Mouse (Mus musculus) hindbrain, embryonic 11.5 days (tissue): ENCODE measurements around the gene Pcgf2. TPM values are rescaled to one million over a fixed set of nuclear protein-coding genes. Genes with fewer than 3 reads are reported as not detected.

Experiments used
- ATAC-seq: fragments of 200-750 bp; cut with Nextera tagmentation; 2 replicates; pipeline ENCODE4 v1.8.0; 2017; ENCODE audit warnings: mild to moderate bottlenecking, moderate TSS enrichment, moderate library complexity; ENCODE audit not compliant: low FRiP score
- DNase-seq: peaks from one replicate; pipeline ENCODE4 v3.0.0-alpha.2; 2015; ENCODE audit warnings: low spot score
- H3K27ac ChIP-seq: fragments of 300-500 bp; sonication (generic); 2 replicates; pipeline ENCODE4 v1.5.1; 2014; ENCODE audit warnings: mild to moderate bottlenecking, low read depth, low read length
- H3K27me3 ChIP-seq: fragments of 300-500 bp; sonication (generic); 2 replicates; pipeline ENCODE4 v1.6.1; 2014; ENCODE audit warnings: mild to moderate bottlenecking, low read length, moderate library complexity, mixed read lengths; ENCODE audit not compliant: control insufficient read depth, insufficient read depth
- H3K36me3 ChIP-seq: fragments of 300-500 bp; sonication (generic); 2 replicates; pipeline ENCODE4 v1.6.1; 2014; ENCODE audit warnings: mild to moderate bottlenecking, low read length, moderate library complexity, mixed read lengths; ENCODE audit not compliant: control insufficient read depth, insufficient read depth
- H3K4me1 ChIP-seq: fragments of 300-500 bp; sonication (generic); replicated peaks from 2 replicates; pipeline ENCODE4 v1.6.1; 2014; ENCODE audit warnings: low read length, mixed read lengths; ENCODE audit not compliant: control insufficient read depth, insufficient read depth
- H3K4me2 ChIP-seq: fragments of 300-500 bp; sonication (generic); replicated peaks from 2 replicates; pipeline ENCODE4 v1.6.1; 2014; ENCODE audit warnings: mild to moderate bottlenecking, low read depth, low read length
- H3K4me3 ChIP-seq: fragments of 300-500 bp; sonication (generic); 2 replicates; pipeline ENCODE4 v1.5.1; 2014; ENCODE audit warnings: low read depth, low read length
- H3K9ac ChIP-seq: fragments of 300-500 bp; sonication (generic); 2 replicates; pipeline ENCODE4 v1.6.1; 2014; ENCODE audit warnings: low read depth, low read length
- H3K9me3 ChIP-seq: fragments of 300-500 bp; sonication (generic); 2 replicates; pipeline ENCODE4 v1.6.1; 2016; ENCODE audit warnings: low read length; ENCODE audit not compliant: control insufficient read depth
- WGBS: fragments of 180-500 bp; shearing (Covaris S2); extraction: QIAGEN DNeasy Blood & Tissue Kit; methylation state at CpG from one replicate; pipeline ENCODE4 v1.1.7; 2014; 5-methylcytosine and 5-hydroxymethylcytosine counted together
- polyA plus RNA-seq: library from polyadenylated mRNA; unstranded; fragments of >200 nt; fragmentation: Nextera tagmentation; extraction: Ambion mirVana; gene quantifications from 2 replicates; pipeline ENCODE4 v1.2.1, GENCODE M21; 2014

Pcgf2 gene
- polyA plus RNA-seq, 1 experiment from 2014 or later = 16.9 TPM

GRCm38 (mm10) chr11:97728311-97728710, 28.0 kb upstream of the Pcgf2 start:
- DNase-seq (no peak), ATAC-seq (no peak)
- Histone ChIP-seq H3K9me3 (no peaks in the 10 kb centered on the region), H3K9ac (no peak overlapping the region), H3K27ac (no peak overlapping the region), H3K27me3 (no peaks in the 10 kb centered on the region), H3K4me3 (no peak overlapping the region), H3K4me1 (no peaks in the 10 kb centered on the region), H3K4me2 (no peak overlapping the region), H3K36me3 (0 out of 2 replicates have a peak, but pooled peaks cover 2% of the 10 kb centered on the region)
- 86% methylated on average over 7 of the region's 7 CpGs for WGBS

- DNase-seq (no peak), ATAC-seq (no peak)
- Histone ChIP-seq H3K4me3 (no peak overlapping the region), H3K9me3 (no peaks in the 10 kb centered on the region), H3K4me1 (no peaks in the 10 kb centered on the region), H3K36me3 (peaks cover 20% of the 10 kb centered on the region), H3K4me2 (no peak overlapping the region), H3K27me3 (no peaks in the 10 kb centered on the region), H3K27ac (no peak overlapping the region), H3K9ac (no peak overlapping the region)
- WGBS = 81% methylated on average over 7 of the region's 7 CpGs
Measured at GRCm38 (mm10) chr11:97723709-97724108, 23.4 kb upstream of the Pcgf2 start.

- no peaks in the 10 kb centered on the region for H3K27me3 ChIP-seq
- H3K4me2 ChIP-seq = no peak overlapping the region
- no peak for ATAC-seq
- no peak for DNase-seq
- no peak overlapping the region for H3K27ac ChIP-seq
- no peaks in the 10 kb centered on the region for H3K9me3 ChIP-seq
- no peak overlapping the region for H3K9ac ChIP-seq
- 94% methylated on average over 4 of the region's 4 CpGs for WGBS
- H3K36me3 ChIP-seq = peaks cover 22% of the 10 kb centered on the region
- H3K4me1 ChIP-seq = no peaks in the 10 kb centered on the region
- no peak overlapping the region for H3K4me3 ChIP-seq
Measured at GRCm38 (mm10) chr11:97721338-97721737, 21.0 kb upstream of the Pcgf2 start.

GRCm38 (mm10) chr11:97719041-97719440, 18.7 kb upstream of the Pcgf2 start:
- H3K27ac ChIP-seq = no peak overlapping the region

GRCm38 (mm10) chr11:97718281-97718860, 18.1 kb upstream of the Pcgf2 start:
- no peaks in the 10 kb centered on the region for H3K4me1 ChIP-seq
- WGBS = 79% methylated on average over 15 of the region's 15 CpGs
- no peak overlapping the region for H3K4me2 ChIP-seq
- ATAC-seq (no peak), DNase-seq (no peak)
- H3K27ac ChIP-seq = no peak overlapping the region
- H3K36me3 ChIP-seq = peaks cover 23% of the 10 kb centered on the region
- H3K9ac ChIP-seq = no peak overlapping the region
- no peaks in the 10 kb centered on the region for H3K27me3 ChIP-seq
- H3K4me3 ChIP-seq = no peak overlapping the region
- no peaks in the 10 kb centered on the region for H3K9me3 ChIP-seq

More at GRCm38 (mm10) chr11:97719041-97719440, 18.7 kb upstream of the Pcgf2 start:
- ATAC-seq = no peak
- H3K27me3 ChIP-seq = no peaks in the 10 kb centered on the region
- H3K4me1 ChIP-seq = no peaks in the 10 kb centered on the region
- WGBS = 79% methylated on average over 4 of the region's 4 CpGs
- H3K9me3 ChIP-seq = no peaks in the 10 kb centered on the region
- H3K36me3 ChIP-seq = peaks cover 20% of the 10 kb centered on the region
- no peak overlapping the region for H3K4me3 ChIP-seq
- DNase-seq = no peak
- H3K9ac ChIP-seq = no peak overlapping the region
- H3K4me2 ChIP-seq = no peak overlapping the region

GRCm38 (mm10) chr11:97717369-97718280, 17.3 kb upstream of the Pcgf2 start:
- Histone ChIP-seq H3K9me3 (no peaks in the 10 kb centered on the region), H3K36me3 (peaks cover 21% of the 10 kb centered on the region)

GRCm38 (mm10) chr11:97716021-97716420, 15.7 kb upstream of the Pcgf2 start:
- H3K36me3 ChIP-seq = peaks cover 10% of the 10 kb centered on the region
- no peaks in the 10 kb centered on the region for H3K27me3 ChIP-seq
- H3K9ac ChIP-seq = no peak overlapping the region
- ATAC-seq (no peak), DNase-seq (no peak)
- no peak overlapping the region for H3K4me2 ChIP-seq
- H3K9me3 ChIP-seq = no peaks in the 10 kb centered on the region
- WGBS = 89% methylated on average over 8 of the region's 8 CpGs
- no peak overlapping the region for H3K4me3 ChIP-seq
- H3K4me1 ChIP-seq = no peaks in the 10 kb centered on the region
- H3K27ac ChIP-seq = no peak overlapping the region

More at GRCm38 (mm10) chr11:97717369-97718280, 17.3 kb upstream of the Pcgf2 start:
- Histone ChIP-seq H3K27ac (no peak overlapping the region), H3K4me3 (no peak overlapping the region), H3K4me2 (no peak overlapping the region), H3K9ac (no peak overlapping the region), H3K4me1 (no peaks in the 10 kb centered on the region), H3K27me3 (no peaks in the 10 kb centered on the region)
- ATAC-seq (no peak), DNase-seq (no peak)
- 90% methylated on average over 26 of the region's 26 CpGs for WGBS

- no peaks in the 10 kb centered on the region for H3K9me3 ChIP-seq
- peaks cover 10% of the 10 kb centered on the region; the same call in 1 of the 2 replicates for H3K36me3 ChIP-seq
- DNase-seq = no peak
- WGBS = 93% methylated on average over 14 of the region's 14 CpGs
- no peaks in the 10 kb centered on the region for H3K27me3 ChIP-seq
- H3K27ac ChIP-seq = no peak overlapping the region
- no peak overlapping the region for H3K4me3 ChIP-seq
- H3K9ac ChIP-seq = no peak overlapping the region
- no peak overlapping the region for H3K4me2 ChIP-seq
- no peaks in the 10 kb centered on the region for H3K4me1 ChIP-seq
- no peak for ATAC-seq
Measured at GRCm38 (mm10) chr11:97714784-97715760, 14.8 kb upstream of the Pcgf2 start.
